Mouse (Mus musculus) heart, embryonic 14.5 days (tissue): ENCODE data around the gene Abhd14a. TPM values are rescaled to one million over a fixed set of nuclear protein-coding genes. Genes with fewer than 3 reads are reported as not detected.
A peak's percentile ranks its signal among the peaks of the same experiment; 100 is the strongest.

Experiments
- ATAC-seq: fragments of 200-750 bp; cut with Nextera tagmentation; 2 replicates; pipeline ENCODE4 v1.8.0; 2017; ENCODE audit warnings: low read depth, moderate TSS enrichment; ENCODE audit not compliant: insufficient number of reproducible peaks, insufficient read depth, low FRiP score
- H3K27ac ChIP-seq, 2 experiments: fragments of 200-500 bp in 1 of 2; fragments of 300-500 bp in 1 of 2; sonication (generic) in 1 of 2; replicated peaks in 1 of 2; 2 replicates each; pipeline ENCODE4 v1.5.1; 2012 to 2014; ENCODE audit warnings: low read depth in 2 of 2, low read length in 2 of 2, control low read depth in 1 of 2, mild to moderate bottlenecking in 1 of 2, mixed read lengths in 1 of 2; ENCODE audit not compliant: control insufficient read depth in 1 of 2, insufficient read depth in 1 of 2
- H3K27me3 ChIP-seq: fragments of 300-500 bp; sonication (generic); 2 replicates; pipeline ENCODE4 v1.6.1; 2014; ENCODE audit warnings: mild to moderate bottlenecking, low read length, control low read depth; ENCODE audit not compliant: control insufficient read depth, insufficient read depth
- H3K36me3 ChIP-seq: fragments of 300-500 bp; sonication (generic); 2 replicates; pipeline ENCODE4 v1.6.1; 2014; ENCODE audit warnings: mild to moderate bottlenecking, control low read depth, low read length, mixed read lengths; ENCODE audit not compliant: control insufficient read depth, insufficient read depth
- H3K4me1 ChIP-seq, 2 experiments: fragments of 200-500 bp in 1 of 2; fragments of 300-500 bp in 1 of 2; sonication (generic) in 1 of 2; 2 replicates each; pipeline ENCODE4 v1.6.1; 2012 to 2014; ENCODE audit warnings: low read length in 2 of 2, control low read depth in 1 of 2, mixed read lengths in 1 of 2; ENCODE audit not compliant: control insufficient read depth in 2 of 2, insufficient read depth in 2 of 2
- H3K4me2 ChIP-seq: fragments of 300-500 bp; sonication (generic); 2 replicates; pipeline ENCODE4 v1.6.1; 2014; ENCODE audit warnings: mild to moderate bottlenecking, low read length
- H3K4me3 ChIP-seq, 2 experiments: fragments of 200-500 bp in 1 of 2; fragments of 300-500 bp in 1 of 2; sonication (generic) in 1 of 2; 2 replicates each; pipeline ENCODE4 v1.5.1; 2012 to 2014; ENCODE audit warnings: low read length in 2 of 2, mild to moderate bottlenecking in 2 of 2, control low read depth in 1 of 2, low read depth in 1 of 2, moderate library complexity in 1 of 2; ENCODE audit not compliant: control insufficient read depth in 1 of 2, insufficient read depth in 1 of 2
- H3K9ac ChIP-seq: fragments of 300-500 bp; sonication (generic); 2 replicates; pipeline ENCODE4 v1.6.1; 2014; ENCODE audit warnings: mild to moderate bottlenecking, low read length
- H3K9me3 ChIP-seq: fragments of 300-500 bp; sonication (generic); 2 replicates; pipeline ENCODE4 v1.6.1; 2016; ENCODE audit warnings: low read length, control low read depth; ENCODE audit not compliant: control insufficient read depth
- WGBS: fragments of 180-500 bp; shearing (Covaris S2); extraction: QIAGEN DNeasy Blood & Tissue Kit; methylation state at CpG from one replicate; pipeline ENCODE4 v1.1.7; 2014; 5-methylcytosine and 5-hydroxymethylcytosine counted together
- polyA plus RNA-seq: library from polyadenylated mRNA; unstranded; fragments of >200 nt; fragmentation: Nextera tagmentation; extraction: Ambion mirVana; gene quantifications from 2 replicates; pipeline ENCODE4 v1.2.1, GENCODE M21; 2014

Gene Abhd14a
- polyA plus RNA-seq, 1 experiment from 2014 or later: 55.9 TPM

DNA sequence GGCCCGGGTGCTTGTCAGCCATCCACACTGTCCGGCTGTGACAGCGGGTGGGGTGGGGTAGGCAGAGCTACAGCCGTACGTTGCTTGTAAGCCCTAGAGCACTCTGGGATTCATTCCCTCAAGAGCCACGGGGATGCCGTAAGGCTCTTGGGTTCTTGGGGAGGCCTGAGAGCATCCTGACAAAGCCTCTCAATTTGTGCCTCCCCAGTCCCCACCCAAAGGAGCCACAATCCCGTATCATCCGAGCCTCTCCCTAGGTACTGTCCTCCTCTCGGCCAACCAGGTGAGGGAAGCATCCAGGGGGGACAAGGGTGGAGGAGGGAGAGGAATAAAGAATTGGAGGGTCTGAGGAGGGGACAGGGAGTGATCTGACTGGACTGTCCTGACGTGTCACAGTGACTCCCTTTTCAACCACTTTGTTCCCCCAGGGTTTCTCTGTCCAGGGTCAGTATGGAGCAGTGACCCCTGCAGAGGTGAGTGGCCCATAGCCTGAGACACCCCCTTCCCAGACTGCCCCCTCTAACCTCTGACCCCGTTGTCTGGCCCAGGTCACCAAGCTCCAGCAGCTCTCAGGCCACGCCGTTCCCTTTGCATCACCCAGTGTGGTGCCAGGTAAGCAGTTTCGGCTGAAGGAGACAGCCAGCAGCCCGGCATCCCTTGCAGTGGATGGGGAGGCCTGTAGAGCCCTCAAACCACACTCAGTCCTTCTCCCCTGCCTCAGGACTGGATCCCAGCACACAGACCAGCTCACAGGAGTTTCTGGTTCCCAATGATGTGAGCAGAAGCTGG, 14.4 kb upstream of the Abhd14a start:
- Histone ChIP-seq H3K4me3 (no peak overlapping the region), H3K4me2 (no peak overlapping the region), H3K27ac (no peak overlapping the region), H3K9ac (no peak overlapping the region), H3K9me3 (no peaks in the 10 kb centered on the region), H3K4me1 (peaks cover 19 to 27% of the 10 kb centered on the region in 2 experiments), H3K36me3 (peaks cover 44% of the 10 kb centered on the region), H3K27me3 (peaks cover 8% of the 10 kb centered on the region)
- WGBS: 85% methylated on average over 16 of the region's 16 CpGs
- no peak for ATAC-seq

GRCm38 (mm10) chr9:106461026-106461415, 13.5 kb upstream of the Abhd14a start:
- WGBS: 89% methylated on average over 9 of the region's 9 CpGs
- no peak overlapping the region for H3K9ac ChIP-seq
- no peak overlapping the region for H3K27ac ChIP-seq
- peaks cover 51% of the 10 kb centered on the region for H3K36me3 ChIP-seq
- no peak for ATAC-seq
- peaks cover 6% of the 10 kb centered on the region for H3K27me3 ChIP-seq
- H3K4me1 ChIP-seq: peaks cover 27 to 36% of the 10 kb centered on the region in 2 experiments
- H3K4me2 ChIP-seq: no peak overlapping the region
- no peaks in the 10 kb centered on the region for H3K9me3 ChIP-seq
- H3K4me3 ChIP-seq: no peak overlapping the region

DNA sequence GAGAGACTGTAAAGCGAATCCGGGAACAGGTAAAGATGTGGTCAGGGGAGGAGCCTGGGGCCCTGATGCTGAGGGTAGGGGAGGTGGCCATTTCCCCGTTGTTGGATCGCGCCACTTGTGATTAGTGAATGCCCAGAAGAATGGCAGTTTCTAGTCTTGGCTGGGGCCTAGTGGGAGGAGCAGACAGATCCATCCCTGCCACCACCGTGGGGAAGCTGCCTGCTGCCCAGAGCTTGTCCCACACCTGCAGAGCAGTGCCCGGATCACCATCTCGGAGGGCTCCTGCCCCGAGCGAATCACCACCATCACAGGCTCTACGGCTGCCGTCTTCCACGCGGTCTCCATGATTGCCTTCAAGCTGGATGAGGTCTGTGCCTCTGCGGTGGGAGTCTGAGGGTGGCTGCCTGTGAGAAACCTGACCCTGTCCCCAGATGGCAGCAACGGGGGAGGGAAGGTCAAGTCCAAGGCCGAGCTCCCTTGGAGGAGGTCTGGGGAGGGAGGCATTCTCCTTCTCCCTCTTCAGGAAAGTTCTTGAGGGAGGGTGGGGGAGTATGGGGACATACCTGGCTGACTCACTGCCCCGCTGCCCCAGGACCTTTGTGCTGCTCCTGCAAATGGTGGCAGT, 13.0 kb upstream of the Abhd14a start:
- no peak overlapping the region for H3K27ac ChIP-seq
- no peak overlapping the region for H3K4me3 ChIP-seq
- H3K9ac ChIP-seq: no peak overlapping the region
- H3K4me1 ChIP-seq: peaks cover 28 to 37% of the 10 kb centered on the region in 2 experiments
- H3K9me3 ChIP-seq: no peaks in the 10 kb centered on the region
- ATAC-seq: no peak
- H3K4me2 ChIP-seq: no peak overlapping the region
- H3K36me3 ChIP-seq: peaks cover 51% of the 10 kb centered on the region
- WGBS: 79% methylated on average over 18 of the region's 18 CpGs
- H3K27me3 ChIP-seq: peaks cover under 1% of the 10 kb centered on the region; the same call in 1 of the 2 replicates

- Histone ChIP-seq H3K9me3 (no peaks in the 10 kb centered on the region), H3K4me2 (no peak overlapping the region), H3K4me3 (no peak overlapping the region), H3K27ac (no peak overlapping the region), H3K4me1 (peaks cover 33 to 41% of the 10 kb centered on the region in 2 experiments), H3K36me3 (peaks cover 51% of the 10 kb centered on the region), H3K27me3 (no peaks in the 10 kb centered on the region), H3K9ac (no peak overlapping the region)
- WGBS: 80% methylated on average over 12 of the region's 15 CpGs
- ATAC-seq: no peak
Measured at GRCm38 (mm10) chr9:106459946-106460345, 12.5 kb upstream of the Abhd14a start.

DNA sequence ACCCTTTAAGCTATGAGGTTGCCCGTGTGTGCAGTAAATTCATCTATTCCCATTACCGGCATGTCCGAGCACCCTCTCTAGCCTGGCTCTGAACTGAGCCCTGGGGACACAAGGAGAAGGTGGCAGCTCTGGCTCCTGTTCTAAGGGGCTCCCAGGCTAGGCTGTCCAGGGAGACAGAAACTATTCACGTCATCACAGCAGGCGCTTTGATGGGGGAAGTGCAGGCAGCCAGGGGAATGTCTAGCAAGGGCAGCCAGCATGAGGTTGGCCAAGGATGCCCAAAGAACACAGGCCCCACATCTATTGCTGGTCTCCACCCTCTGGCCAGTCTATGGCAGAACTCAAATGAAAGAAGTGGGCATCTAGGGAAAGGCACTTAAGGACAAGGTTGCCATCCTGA, 10.4 kb upstream of the Abhd14a start:
- H3K27me3 ChIP-seq: no peaks in the 10 kb centered on the region
- H3K9ac ChIP-seq: no peak overlapping the region
- H3K36me3 ChIP-seq: peaks cover 37% of the 10 kb centered on the region
- 61% methylated on average over 5 of the region's 5 CpGs for WGBS
- no peaks in the 10 kb centered on the region for H3K9me3 ChIP-seq
- H3K4me2 ChIP-seq: no peak overlapping the region
- peaks cover 39 to 45% of the 10 kb centered on the region in 2 experiments for H3K4me1 ChIP-seq
- no peak overlapping the region for H3K4me3 ChIP-seq
- ATAC-seq: no peak
- H3K27ac ChIP-seq: peak overlapping the region in 1 of 2 experiments; percentile 73; a peak in 2 of 4 replicates

DNA sequence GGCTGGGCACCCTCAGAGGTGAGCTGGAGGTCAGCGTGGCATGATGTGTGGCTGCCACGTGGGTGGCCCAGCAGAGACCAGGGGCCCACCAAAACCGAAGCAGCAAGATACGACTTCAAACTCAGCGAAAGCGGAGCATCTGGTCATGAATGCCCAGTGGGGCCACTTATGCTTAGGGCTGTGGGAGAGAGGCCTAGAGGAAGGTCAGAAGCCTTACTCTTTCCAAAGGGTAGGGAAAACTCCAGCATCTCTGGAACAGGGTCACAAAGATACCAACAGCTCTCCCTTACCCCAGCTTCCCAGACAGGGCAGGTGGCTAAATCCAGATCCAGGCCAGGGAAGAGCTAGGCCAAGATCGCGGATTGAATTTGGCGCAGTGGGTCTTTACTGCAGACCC, 9.7 kb upstream of the Abhd14a start:
- H3K4me3 ChIP-seq: no peak overlapping the region
- 48% methylated on average over 9 of the region's 9 CpGs for WGBS
- peaks cover 31% of the 10 kb centered on the region for H3K36me3 ChIP-seq
- peaks cover 42 to 51% of the 10 kb centered on the region in 2 experiments for H3K4me1 ChIP-seq
- no peaks in the 10 kb centered on the region for H3K27me3 ChIP-seq
- H3K4me2 ChIP-seq: peak overlapping the region; percentile 94
- H3K9ac ChIP-seq: peak overlapping the region; percentile 86
- no peaks in the 10 kb centered on the region for H3K9me3 ChIP-seq
- peak overlapping the region; percentile 9 to 73; a peak in 3 of 4 replicates for H3K27ac ChIP-seq
- ATAC-seq: no peak

- Histone ChIP-seq H3K27ac (peak overlapping the region in 1 of 2 experiments; percentile 73; a peak in 3 of 4 replicates), H3K9ac (peak overlapping the region; percentile 86), H3K27me3 (no peaks in the 10 kb centered on the region), H3K36me3 (peaks cover 25% of the 10 kb centered on the region), H3K4me3 (no peak overlapping the region), H3K4me1 (peaks cover 42 to 51% of the 10 kb centered on the region in 2 experiments), H3K9me3 (no peaks in the 10 kb centered on the region), H3K4me2 (peak overlapping the region; percentile 94)
- ATAC-seq: no peak
- WGBS: 42% methylated on average over 15 of the region's 15 CpGs
Measured at GRCm38 (mm10) chr9:106456325-106457162, 9.1 kb upstream of the Abhd14a start.
